Mouse (Mus musculus) bone marrow macrophage, adult 2 months (primary cell): ENCODE results near the gene Gm21891. TPM values are rescaled to one million over a fixed set of nuclear protein-coding genes. Genes with fewer than 3 reads are reported as not detected.
"Not testable (repeated sequence)": the region's sequence is repeated elsewhere in the genome, so short reads cannot be mapped to it uniquely, and the experiment has no call there.

Experiments used
- H3K27ac ChIP-seq: 2 replicates; pipeline ENCODE4 v1.5.1; 2012; ENCODE audit warnings: low read depth, low read length; ENCODE audit not compliant: insufficient read depth
- H3K4me1 ChIP-seq: 2 replicates; pipeline ENCODE4 v1.6.1; 2012; ENCODE audit warnings: low read length; ENCODE audit not compliant: control insufficient read depth, insufficient read depth
- H3K4me3 ChIP-seq: 2 replicates; pipeline ENCODE4 v1.5.1; 2012; ENCODE audit warnings: mild to moderate bottlenecking, low read length, moderate library complexity; ENCODE audit not compliant: insufficient read depth
- polyA plus RNA-seq: library from polyadenylated mRNA; stranded (reverse); fragments of >200 nt; gene quantifications from 2 replicates; pipeline ENCODE4 v1.2.4, GENCODE M21; 2012; ENCODE audit not compliant: missing spikeins, insufficient read depth, insufficient read length

Gene Gm21891
- not detected in 2 replicates for polyA plus RNA-seq

GRCm38 (mm10) chrY:13133392-13133791, at the start of gene Gm21891:
Gm21891 (minus strand) TSS chrY:13133492.
- H3K27ac ChIP-seq, H3K4me1 ChIP-seq, H3K4me3 ChIP-seq: not testable (repeated sequence)

DNA sequence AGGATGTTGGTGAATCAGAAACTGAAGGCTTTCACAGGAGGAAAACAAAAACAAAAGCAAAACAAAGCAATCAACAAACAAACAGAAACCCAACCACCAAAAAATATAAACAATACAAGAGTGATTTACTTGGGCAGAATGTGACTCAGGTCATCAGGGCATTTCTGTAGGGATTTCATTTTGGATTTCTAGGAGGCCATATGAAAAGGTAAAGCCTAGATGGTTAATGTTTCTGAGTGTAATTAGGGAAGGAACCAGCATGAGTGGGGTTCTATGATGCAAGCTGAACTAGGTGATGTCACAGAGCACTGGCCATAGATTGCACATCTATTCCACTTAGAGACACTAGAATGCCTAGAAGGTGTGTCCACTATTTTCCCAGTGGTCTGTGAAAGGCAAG, 28.4 kb upstream of the Gm21891 start, which contains the start of gene Gm21425:
Gm21425 (plus strand) TSS at position 301 of the 400 bp plus-strand sequence.
- H3K4me1 ChIP-seq, H3K27ac ChIP-seq, H3K4me3 ChIP-seq: not testable (repeated sequence)

Other genes starting within 250 kb of the Gm21891 start
- not detected in 2 replicates for gene Gm20807, start 90.6 kb downstream of the Gm21891 start, polyA plus RNA-seq
- not detected in 2 replicates for gene Gm21425, start 28.5 kb upstream of the Gm21891 start, polyA plus RNA-seq
- not detected in 2 replicates for gene Gm21828, start 90.4 kb upstream of the Gm21891 start, polyA plus RNA-seq
- not detected in 2 replicates for gene Gm21440, start 118.9 kb upstream of the Gm21891 start, polyA plus RNA-seq
- gene Gm21454, start 119.0 kb upstream of the Gm21891 start, polyA plus RNA-seq: not detected in 2 replicates
- not detected in 2 replicates for gene Gm21725, start 215.6 kb upstream of the Gm21891 start, polyA plus RNA-seq